Mouse (Mus musculus) embryonic facial prominence, embryonic 15.5 days (tissue): ENCODE measurements at regions not wholly inside any gene's neighbourhood (a gene's known extent, or its start where the extent isn't known, plus 50 kb on each side); places are given as distances from the start of the nearest gene placed in this dataset.

Experiments used
- ATAC-seq: fragments of 200-750 bp; cut with Nextera tagmentation; 2 replicates; pipeline ENCODE4 v1.8.0; 2017; ENCODE audit warnings: low read depth, moderate TSS enrichment; ENCODE audit not compliant: insufficient number of reproducible peaks, low FRiP score, low TSS enrichment
- H3K27ac ChIP-seq: fragments of 300-500 bp; sonication (generic); replicated peaks from 2 replicates; pipeline ENCODE4 v1.5.1; 2015; ENCODE audit warnings: mild to moderate bottlenecking, inconsistent platforms
- H3K27me3 ChIP-seq: fragments of 300-500 bp; sonication (generic); 2 replicates; pipeline ENCODE4 v1.6.1; 2015; ENCODE audit warnings: inconsistent platforms
- H3K36me3 ChIP-seq: fragments of 300-500 bp; sonication (generic); 2 replicates; pipeline ENCODE4 v1.6.1; 2015; ENCODE audit warnings: mild to moderate bottlenecking, inconsistent platforms
- H3K4me1 ChIP-seq: fragments of 300-500 bp; sonication (generic); 2 replicates; pipeline ENCODE4 v1.6.1; 2015; ENCODE audit warnings: inconsistent platforms
- H3K4me2 ChIP-seq: fragments of 300-500 bp; sonication (generic); replicated peaks from 2 replicates; pipeline ENCODE4 v1.6.1; 2015; ENCODE audit warnings: mild to moderate bottlenecking, inconsistent platforms
- H3K4me3 ChIP-seq: fragments of 300-500 bp; sonication (generic); replicated peaks from 2 replicates; pipeline ENCODE4 v1.5.1; 2015; ENCODE audit warnings: mild to moderate bottlenecking, inconsistent platforms
- H3K9ac ChIP-seq: fragments of 300-500 bp; sonication (generic); 2 replicates; pipeline ENCODE4 v1.6.1; 2015; ENCODE audit warnings: inconsistent platforms
- H3K9me3 ChIP-seq: fragments of 300-500 bp; sonication (generic); replicated peaks from 2 replicates; pipeline ENCODE4 v1.6.1; 2016; ENCODE audit warnings: inconsistent platforms
- WGBS: fragments of 180-500 bp; shearing (Covaris S2); methylation state at CpG from one replicate; pipeline ENCODE4 v1.1.7; 2015; 5-methylcytosine and 5-hydroxymethylcytosine counted together

DNA sequence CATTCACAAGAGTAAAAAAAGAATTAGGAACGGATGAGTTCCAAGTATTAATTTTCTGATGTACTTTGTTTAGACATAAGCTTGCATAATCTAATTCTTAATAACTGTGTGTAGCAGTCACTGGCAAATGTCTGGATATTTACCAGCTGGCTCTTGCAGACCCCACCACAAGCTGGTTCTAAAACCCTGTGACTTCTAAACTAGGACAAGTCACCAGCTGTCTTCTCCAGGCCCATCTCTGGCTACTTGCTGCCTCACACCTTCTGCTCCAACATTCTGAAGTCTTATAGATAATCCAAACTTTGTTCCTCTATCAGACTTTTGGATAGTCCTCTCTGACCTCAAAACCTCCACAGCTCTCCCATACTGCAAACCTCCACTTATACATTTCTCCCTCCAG is 189.9 kb upstream of the Rhobtb1 start:
- WGBS, result 56% methylated on average over 1 of the region's 1 CpGs
- Histone ChIP-seq H3K27me3 (no peaks in the 10 kb centered on the region), H3K9me3 (no peaks in the 10 kb centered on the region), H3K36me3 (no peaks in the 10 kb centered on the region), H3K4me3 (no peak overlapping the region), H3K27ac (no peak overlapping the region), H3K4me1 (no peaks in the 10 kb centered on the region), H3K9ac (no peak overlapping the region), H3K4me2 (no peak overlapping the region)
- no peak for ATAC-seq

DNA sequence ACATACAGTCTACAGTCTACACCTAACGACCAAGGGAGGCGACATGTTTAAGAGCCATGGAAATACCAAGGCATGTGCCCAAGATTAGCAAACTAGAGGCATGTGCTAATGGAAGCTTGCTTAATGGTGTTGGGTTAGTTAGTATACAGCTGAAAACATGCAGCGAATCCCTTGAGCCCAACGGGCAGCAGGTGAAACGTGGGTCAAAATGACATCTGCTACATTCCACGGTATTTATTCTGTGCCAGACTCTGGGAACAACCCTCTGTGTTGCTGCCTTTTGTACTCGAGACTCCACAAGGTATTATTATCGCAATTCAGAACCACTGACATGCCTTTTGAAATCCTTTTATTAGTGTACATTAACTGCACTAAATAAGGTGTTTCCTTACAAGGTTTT is 188.1 kb upstream of the Rhobtb1 start:
- H3K9me3 ChIP-seq, result no peaks in the 10 kb centered on the region
- H3K4me2 ChIP-seq, result no peak overlapping the region
- no peak overlapping the region for H3K27ac ChIP-seq
- H3K27me3 ChIP-seq, result no peaks in the 10 kb centered on the region
- ATAC-seq, result no peak
- no peaks in the 10 kb centered on the region for H3K36me3 ChIP-seq
- no peak overlapping the region for H3K4me3 ChIP-seq
- no peak overlapping the region for H3K9ac ChIP-seq
- no peaks in the 10 kb centered on the region for H3K4me1 ChIP-seq
- 63% methylated on average over 8 of the region's 8 CpGs for WGBS

DNA sequence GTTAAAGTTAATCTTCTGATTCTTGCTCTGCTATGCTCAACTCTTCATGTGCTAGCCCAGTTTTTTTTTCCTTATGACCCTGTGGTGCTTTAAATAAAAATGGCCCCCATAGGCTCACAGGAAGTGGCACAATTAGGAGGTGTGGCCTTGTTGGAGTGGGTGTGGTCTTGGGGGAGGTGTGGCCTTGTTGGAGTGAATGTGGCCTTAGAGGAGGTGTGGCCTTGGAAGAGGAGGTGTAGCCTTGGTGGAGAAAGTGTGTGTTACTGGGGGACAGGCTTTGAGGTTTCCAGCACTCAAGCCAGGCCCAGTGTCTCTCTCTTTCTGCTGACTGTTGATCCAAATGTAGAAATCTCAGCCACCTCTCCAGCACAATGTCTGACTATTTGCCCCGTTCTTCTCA is 186.0 kb upstream of the Rhobtb1 start:
- Histone ChIP-seq H3K9me3 (no peaks in the 10 kb centered on the region), H3K9ac (no peak overlapping the region), H3K27me3 (no peaks in the 10 kb centered on the region), H3K4me2 (no peak overlapping the region), H3K36me3 (no peaks in the 10 kb centered on the region), H3K27ac (no peak overlapping the region), H3K4me1 (no peaks in the 10 kb centered on the region), H3K4me3 (no peak overlapping the region)
- ATAC-seq, result no peak
- 96% methylated on average over 1 of the region's 1 CpGs for WGBS

DNA sequence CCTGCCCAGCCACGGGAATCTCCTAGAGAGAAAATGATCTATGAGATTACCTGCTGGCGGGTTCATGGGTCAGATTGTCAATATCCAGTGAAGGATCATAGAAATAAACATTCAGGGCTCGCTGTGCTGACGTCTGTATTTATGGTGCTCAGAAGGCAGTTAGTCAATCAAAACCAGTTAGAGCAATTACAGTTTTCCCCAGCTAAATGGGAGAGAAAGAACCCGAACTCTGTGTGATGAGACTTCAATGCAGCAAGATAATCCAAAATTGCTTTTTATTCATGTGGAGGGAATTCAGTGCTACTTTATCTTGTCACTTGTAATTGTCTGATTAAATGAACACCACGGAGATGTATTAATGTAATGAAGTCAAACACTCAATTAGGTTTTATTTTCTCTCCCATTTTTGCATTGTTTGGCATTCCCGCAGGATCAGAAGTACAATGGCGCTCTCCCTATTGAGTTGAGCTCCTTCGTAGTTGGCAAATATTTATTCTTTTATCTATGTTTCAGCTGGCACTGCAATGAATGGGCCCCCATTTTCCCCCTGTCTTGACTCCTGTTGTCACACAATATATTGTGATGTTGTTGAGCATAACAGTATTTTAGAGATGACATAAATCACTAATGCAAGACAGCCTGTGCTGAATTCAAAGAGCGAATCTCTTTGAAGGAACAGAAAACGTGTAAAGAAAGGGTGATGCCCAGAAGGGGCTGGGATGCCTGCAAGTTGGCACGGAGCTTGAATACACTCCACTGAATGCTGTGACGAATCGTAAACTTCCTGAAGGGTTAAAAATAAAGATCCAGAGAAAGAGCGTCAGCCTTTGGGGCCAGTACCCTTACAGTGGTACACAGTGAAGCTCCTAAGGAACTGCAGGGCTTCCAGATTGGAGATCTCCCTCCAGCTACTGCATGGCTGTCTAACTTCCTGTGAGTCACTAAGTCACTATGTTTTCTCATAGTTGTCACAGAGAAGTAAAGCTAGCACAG is 183.0 kb upstream of the Rhobtb1 start:
- ATAC-seq, result no peak
- no peaks in the 10 kb centered on the region for H3K27me3 ChIP-seq
- H3K9ac ChIP-seq, result no peak overlapping the region
- no peak overlapping the region for H3K4me3 ChIP-seq
- H3K4me1 ChIP-seq, result no peaks in the 10 kb centered on the region
- H3K9me3 ChIP-seq, result no peaks in the 10 kb centered on the region
- H3K36me3 ChIP-seq, result no peaks in the 10 kb centered on the region
- H3K4me2 ChIP-seq, result no peak overlapping the region
- no peak overlapping the region for H3K27ac ChIP-seq
- 68% methylated on average over 15 of the region's 15 CpGs for whole genome bisulfite sequencing

DNA sequence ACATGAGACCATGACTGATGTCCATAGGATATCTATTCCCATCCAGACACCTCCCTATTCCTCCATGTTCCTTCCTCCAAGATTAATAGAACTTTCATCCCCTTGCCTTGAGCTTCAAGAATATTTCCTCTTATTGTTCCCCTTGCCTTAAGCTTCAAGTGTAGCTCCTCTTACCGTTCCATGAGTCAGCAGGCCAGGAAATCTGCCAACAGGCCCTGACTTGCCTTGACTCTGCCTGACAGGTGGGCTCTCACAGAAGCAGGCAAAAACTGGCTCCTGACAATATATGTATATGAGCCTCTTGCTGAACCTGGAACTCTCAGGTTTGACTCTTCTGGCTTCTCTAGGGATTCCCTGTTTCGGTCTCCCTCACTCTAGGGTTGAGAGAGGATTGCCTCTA is 180.7 kb upstream of the Rhobtb1 start:
- Histone ChIP-seq H3K4me1 (no peaks in the 10 kb centered on the region), H3K9ac (no peak overlapping the region), H3K27ac (no peak overlapping the region), H3K9me3 (no peaks in the 10 kb centered on the region), H3K4me3 (no peak overlapping the region), H3K4me2 (no peak overlapping the region), H3K27me3 (no peaks in the 10 kb centered on the region), H3K36me3 (no peaks in the 10 kb centered on the region)
- no peak for ATAC-seq
- 75% methylated on average over 2 of the region's 2 CpGs for WGBS

DNA sequence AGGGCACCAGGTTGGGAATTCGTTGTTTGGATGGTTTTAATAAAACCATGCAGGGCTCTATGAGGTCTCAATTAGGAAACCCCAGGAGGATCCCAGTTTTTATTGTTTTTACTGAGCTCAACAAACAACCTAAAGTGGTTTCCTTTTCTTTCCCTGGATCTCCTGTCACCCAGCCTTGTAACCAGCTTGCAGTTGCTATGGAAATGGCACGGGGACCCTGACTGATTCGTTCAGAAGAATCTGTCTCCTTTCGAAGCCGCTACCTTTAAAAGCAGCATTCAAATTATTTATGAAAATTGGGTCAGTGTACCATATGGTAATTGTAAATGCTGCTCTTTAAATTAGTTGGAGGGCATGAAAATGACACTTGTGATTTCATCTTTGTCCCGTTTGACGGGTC is 176.5 kb upstream of the Rhobtb1 start:
- no peaks in the 10 kb centered on the region for H3K36me3 ChIP-seq
- H3K27ac ChIP-seq, result no peak overlapping the region
- no peak for ATAC-seq
- no peaks in the 10 kb centered on the region for H3K27me3 ChIP-seq
- H3K4me3 ChIP-seq, result no peak overlapping the region
- no peak overlapping the region for H3K4me2 ChIP-seq
- no peaks in the 10 kb centered on the region for H3K4me1 ChIP-seq
- H3K9me3 ChIP-seq, result no peaks in the 10 kb centered on the region
- WGBS, result 54% methylated on average over 7 of the region's 7 CpGs
- H3K9ac ChIP-seq, result no peak overlapping the region

DNA sequence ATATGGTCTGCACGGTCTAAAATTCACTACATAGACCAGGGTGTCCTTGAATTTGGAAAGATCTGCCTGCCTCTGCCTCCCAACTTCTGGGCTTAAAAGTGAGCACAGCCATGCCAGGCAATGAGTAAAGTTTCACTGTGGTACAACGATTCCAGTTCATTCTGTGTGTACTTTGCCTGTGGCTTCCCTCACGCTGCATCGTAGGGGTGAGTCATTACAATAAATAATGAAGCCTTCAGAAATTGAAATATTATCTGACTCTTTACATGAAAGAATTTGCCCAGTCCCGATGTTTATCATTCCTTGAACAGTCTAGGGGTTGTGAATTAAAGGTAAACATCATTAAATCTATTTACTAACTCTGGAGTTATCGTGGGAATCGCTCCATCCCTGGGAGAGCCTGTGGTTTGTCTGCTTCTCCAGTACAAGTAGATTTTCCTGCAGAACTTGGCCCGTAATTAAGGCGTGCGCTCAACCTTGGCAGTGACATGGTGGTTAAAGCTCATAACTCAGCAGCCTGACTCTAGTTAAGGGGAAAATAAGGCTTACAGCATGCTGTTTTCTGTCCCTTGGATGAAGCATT is 174.7 kb upstream of the Rhobtb1 start:
- WGBS, result 48% methylated on average over 10 of the region's 10 CpGs
- H3K36me3 ChIP-seq, result no peaks in the 10 kb centered on the region
- H3K4me3 ChIP-seq, result no peak overlapping the region
- H3K9me3 ChIP-seq, result no peaks in the 10 kb centered on the region
- H3K4me1 ChIP-seq, result no peaks in the 10 kb centered on the region
- no peaks in the 10 kb centered on the region for H3K27me3 ChIP-seq
- H3K4me2 ChIP-seq, result no peak overlapping the region
- 0 out of 2 replicates have a peak, but pooled peaks have one; percentile 67 for ATAC-seq
- no peak overlapping the region for H3K9ac ChIP-seq
- peak overlapping the region; percentile 48; the same call in 1 of the 2 replicates for H3K27ac ChIP-seq

DNA sequence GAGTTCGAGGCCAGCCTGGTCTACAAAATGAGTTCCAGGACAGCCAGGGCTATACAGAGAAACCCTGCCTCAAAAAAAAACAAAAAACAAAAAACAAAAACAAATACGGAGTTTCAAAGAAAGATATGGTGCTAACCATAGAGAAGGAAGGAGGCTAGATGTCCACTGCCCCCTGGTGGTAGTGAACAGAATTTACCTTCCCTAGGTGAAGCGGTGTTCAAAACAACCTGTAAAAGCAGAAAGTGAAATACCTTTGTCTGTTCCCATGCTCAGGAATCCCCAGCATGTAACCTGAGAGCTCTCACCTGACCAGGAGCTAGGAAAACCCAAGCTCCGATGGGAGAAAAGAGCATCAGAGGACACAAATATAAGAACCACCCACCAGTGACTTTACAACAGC is 173.1 kb upstream of the Rhobtb1 start:
- H3K4me2 ChIP-seq, result no peak overlapping the region
- H3K9ac ChIP-seq, result no peak overlapping the region
- 60% methylated on average over 4 of the region's 4 CpGs for WGBS
- H3K36me3 ChIP-seq, result no peaks in the 10 kb centered on the region
- no peaks in the 10 kb centered on the region for H3K27me3 ChIP-seq
- no peaks in the 10 kb centered on the region for H3K9me3 ChIP-seq
- ATAC-seq, result no peak
- no peak overlapping the region for H3K4me3 ChIP-seq
- no peaks in the 10 kb centered on the region for H3K4me1 ChIP-seq
- no peak overlapping the region for H3K27ac ChIP-seq

DNA sequence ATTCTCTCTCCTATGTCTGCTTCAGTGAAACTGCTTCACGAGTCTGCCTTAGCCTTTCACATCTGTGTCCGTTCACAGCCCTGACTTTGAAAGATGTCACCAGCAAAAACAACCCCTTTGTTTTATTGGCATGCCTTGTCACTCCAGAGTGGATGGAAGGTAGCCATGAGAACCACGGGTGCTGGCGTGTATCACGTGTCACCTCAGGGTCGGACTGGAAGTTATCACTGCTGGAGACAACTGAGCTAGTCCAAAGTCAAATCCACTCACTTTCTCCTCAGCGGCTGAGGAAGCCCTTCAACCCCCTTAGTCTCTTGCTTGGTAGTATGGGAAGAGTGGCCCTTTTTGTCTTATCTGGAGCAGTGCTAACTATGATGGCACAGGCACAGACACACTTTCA is 171.3 kb upstream of the Rhobtb1 start:
- ATAC-seq, result no peak
- H3K4me3 ChIP-seq, result no peak overlapping the region
- H3K9me3 ChIP-seq, result no peaks in the 10 kb centered on the region
- no peaks in the 10 kb centered on the region for H3K36me3 ChIP-seq
- no peak overlapping the region for H3K4me2 ChIP-seq
- WGBS, result 72% methylated on average over 7 of the region's 7 CpGs
- no peak overlapping the region for H3K27ac ChIP-seq
- H3K27me3 ChIP-seq, result no peaks in the 10 kb centered on the region
- no peaks in the 10 kb centered on the region for H3K4me1 ChIP-seq
- H3K9ac ChIP-seq, result no peak overlapping the region

DNA sequence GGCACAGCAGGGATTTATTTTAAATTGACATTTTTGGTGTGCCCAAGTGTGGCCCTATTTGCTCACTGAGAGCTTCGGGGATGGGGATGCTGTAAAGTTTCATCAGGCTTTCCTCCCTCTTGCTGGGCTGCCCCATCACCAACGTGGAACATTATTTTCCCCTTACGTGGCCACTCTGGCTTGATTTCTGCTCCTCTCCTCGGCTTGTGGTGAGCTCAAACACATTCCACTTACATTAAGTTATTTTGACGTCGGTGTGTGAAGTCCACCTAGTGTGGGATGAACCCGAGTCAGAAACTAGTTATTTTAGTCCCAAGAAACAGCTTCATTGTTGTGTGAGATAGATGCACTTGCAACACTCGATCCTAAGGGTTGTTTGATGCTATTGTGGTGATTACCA is 168.9 kb upstream of the Rhobtb1 start:
- H3K36me3 ChIP-seq, result no peaks in the 10 kb centered on the region
- no peak overlapping the region for H3K4me2 ChIP-seq
- 79% methylated on average over 8 of the region's 8 CpGs for WGBS
- peaks cover 4% of the 10 kb centered on the region; the same call in 1 of the 2 replicates for H3K4me1 ChIP-seq
- no peak for ATAC-seq
- H3K4me3 ChIP-seq, result no peak overlapping the region
- no peak overlapping the region for H3K9ac ChIP-seq
- no peaks in the 10 kb centered on the region for H3K9me3 ChIP-seq
- no peaks in the 10 kb centered on the region for H3K27me3 ChIP-seq
- H3K27ac ChIP-seq, result no peak overlapping the region

DNA sequence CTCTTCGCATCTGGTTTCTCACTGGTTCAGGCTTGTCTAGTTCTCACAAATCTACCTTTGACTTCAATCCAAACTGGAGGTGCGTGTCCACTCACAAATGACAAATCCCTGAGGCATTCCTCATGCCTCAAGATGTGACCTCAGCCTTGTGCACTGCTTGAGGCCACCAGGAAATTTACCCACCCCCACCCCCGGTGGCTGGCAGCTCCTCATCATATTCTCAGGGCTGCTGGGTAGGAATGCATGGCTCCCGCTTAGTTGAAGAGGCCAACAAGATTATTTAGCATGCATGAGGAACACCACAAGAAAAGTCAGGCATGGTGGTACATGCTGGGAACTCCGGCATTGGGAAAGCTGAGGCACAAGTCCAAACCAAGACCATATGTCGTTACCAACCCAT is 160.7 kb upstream of the Rhobtb1 start:
- no peak overlapping the region for H3K4me2 ChIP-seq
- no peaks in the 10 kb centered on the region for H3K27me3 ChIP-seq
- H3K9me3 ChIP-seq, result no peaks in the 10 kb centered on the region
- 64% methylated on average over 6 of the region's 6 CpGs for WGBS
- no peak overlapping the region for H3K27ac ChIP-seq
- no peak overlapping the region for H3K9ac ChIP-seq
- no peaks in the 10 kb centered on the region for H3K36me3 ChIP-seq
- H3K4me1 ChIP-seq, result peaks cover 25% of the 10 kb centered on the region
- ATAC-seq, result no peak
- no peak overlapping the region for H3K4me3 ChIP-seq
